Comparison of ENCODE assay signal across 8 mouse cellular contexts in the genomic region with DNA sequence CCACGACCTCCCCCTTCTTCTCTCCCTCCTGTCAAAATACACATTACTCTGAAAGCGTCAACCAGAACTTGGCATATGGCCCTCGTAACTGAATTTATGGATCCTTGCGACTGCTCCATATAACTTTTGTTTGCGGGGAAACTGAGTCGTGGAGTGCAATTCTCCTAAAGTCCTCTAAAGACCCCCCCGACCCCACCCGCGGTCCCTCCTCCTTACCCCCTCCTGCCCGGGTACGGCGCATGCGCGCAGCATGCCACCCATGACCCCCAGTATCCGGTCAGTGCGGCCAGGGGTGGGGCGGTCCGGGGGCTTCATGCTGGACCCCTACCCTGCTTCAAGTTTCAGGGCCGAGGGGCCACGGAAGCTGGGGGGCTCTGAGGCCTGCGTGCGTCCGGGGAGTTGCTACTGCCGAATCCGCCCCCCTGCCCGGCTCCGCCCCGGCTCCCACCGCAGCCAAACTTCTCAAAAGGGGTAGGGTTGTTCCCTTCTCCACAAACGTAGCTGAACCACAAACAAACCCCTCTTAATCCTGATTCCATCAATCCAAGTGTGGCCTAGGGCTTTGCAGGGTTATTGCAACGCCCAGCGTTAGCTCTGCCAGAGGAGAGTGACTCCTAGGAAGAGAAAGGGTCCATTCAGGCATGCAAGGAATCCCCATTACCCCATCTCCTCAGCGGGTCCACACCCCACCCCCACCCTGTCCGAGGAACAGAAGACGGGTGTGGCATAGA. TPM values are rescaled to one million over a fixed set of nuclear protein-coding genes. Genes with fewer than 3 reads are reported as not detected.
DNase-seq lines count a peak whose midpoint lies in the region; ATAC-seq and TF ChIP-seq lines count a peak whose summit lies in the region.

A gene (minus strand): TSS at position 433 of the 731 bp plus-strand sequence.

- H3K4me2 ChIP-seq in heart, postnatal 0 days (ENCODE audit: low read depth, low read length): peak within 1 kb of the TSS; percentile 85
- peak within 1 kb of the TSS; percentile 90 for H3K4me2 ChIP-seq in stomach, embryonic 16.5 days (ENCODE audit: low read depth, low read length)

- H3ac ChIP-seq in C2C12 (ENCODE audit: control insufficient read depth, insufficient read length, low read depth): peak within 1 kb of the TSS; percentile 90

- WGBS in heart, postnatal 0 days: 4% methylated on average over 35 of the region's 35 CpGs
- WGBS in stomach, embryonic 16.5 days: 3% methylated on average over 35 of the region's 35 CpGs

- peak; percentile 88 for DNase-seq in NIH3T3 (ENCODE audit: low read depth)
- DNase-seq in fibroblast of lung, adult 2 months (ENCODE audit: low read depth): peak; percentile 56
- no peak for DNase-seq in heart, postnatal 0 days (ENCODE audit: low spot score)
- DNase-seq in layer of hippocampus, postnatal 25 days (ENCODE audit: extremely low spot score in 1 of 2, low spot score in 1 of 2): no peak
- peak; percentile 39 for DNase-seq in lung, postnatal 25 days (ENCODE audit: low spot score)
- no peak for DNase-seq in thymus, adult 18-20 months

- peaks cover 7% of the 10 kb centered on the region for H3K36me3 ChIP-seq in C2C12 (ENCODE audit: control insufficient read depth, insufficient read depth)
- peaks cover 11% of the 10 kb centered on the region for H3K36me3 ChIP-seq in heart, postnatal 0 days (replicated peaks; ENCODE audit: control insufficient read depth, insufficient read depth, low read length)
- peaks cover 8% of the 10 kb centered on the region; the same call in 1 of the 2 replicates for H3K36me3 ChIP-seq in stomach, embryonic 16.5 days (ENCODE audit: control insufficient read depth, insufficient read depth, low read length)

- peaks cover 7% of the 10 kb centered on the region for H3K79me2 ChIP-seq in C2C12 (ENCODE audit: control insufficient read depth, insufficient read depth)

- H3K4me3 ChIP-seq in C2C12 (ENCODE audit: insufficient read depth, poor library complexity, severe bottlenecking): peak within 1 kb of the TSS; percentile 40
- peak within 1 kb of the TSS; percentile 59 for H3K4me3 ChIP-seq in heart, postnatal 0 days (ENCODE audit: low read depth, low read length)
- H3K4me3 ChIP-seq in stomach, embryonic 16.5 days (replicated peaks; ENCODE audit: low read length): peak within 1 kb of the TSS; percentile 62

- no peaks in the 10 kb centered on the region for H3K27me3 ChIP-seq in C2C12 (ENCODE audit: control insufficient read depth, insufficient read depth, insufficient read length)
- peaks cover 6% of the 10 kb centered on the region for H3K27me3 ChIP-seq in heart, postnatal 0 days (ENCODE audit: control insufficient read depth, insufficient read depth, low read length)
- H3K27me3 ChIP-seq in stomach, embryonic 16.5 days (ENCODE audit: control insufficient read depth, insufficient read depth, low read length): no peaks in the 10 kb centered on the region

- peaks cover 10% of the 10 kb centered on the region for H3K4me1 ChIP-seq in heart, postnatal 0 days (ENCODE audit: control insufficient read depth, insufficient read depth)
- H3K4me1 ChIP-seq in stomach, embryonic 16.5 days (ENCODE audit: control insufficient read depth, insufficient read depth, low read length): peaks cover 29% of the 10 kb centered on the region

- H3K9me3 ChIP-seq in heart, postnatal 0 days (replicated peaks; ENCODE audit: control insufficient read depth, low read length): no peaks in the 10 kb centered on the region
- 0 out of 2 replicates have a peak, but pooled peaks cover 3% of the 10 kb centered on the region for H3K9me3 ChIP-seq in stomach, embryonic 16.5 days (replicated peaks; ENCODE audit: control insufficient read depth, low read length)

- peak within 1 kb of the TSS; percentile 55 for H3K9ac ChIP-seq in heart, postnatal 0 days (replicated peaks; ENCODE audit: low read depth, low read length)
- peak within 1 kb of the TSS; percentile 82 for H3K9ac ChIP-seq in stomach, embryonic 16.5 days (ENCODE audit: low read length)

- no peaks in the 10 kb centered on the region for H3K79me3 ChIP-seq in C2C12 (ENCODE audit: low read depth)

- no peak for TF ChIP-seq EP300 in heart, postnatal 0 days (IDR thresholded peaks at IDR 0.05; ENCODE audit: low read depth)

- ATAC-seq in heart, postnatal 0 days (ENCODE audit: insufficient read depth, low read depth): 0 out of 2 replicates have a peak, but pooled peaks have one; percentile 10
- ATAC-seq in stomach, embryonic 16.5 days (ENCODE audit: insufficient read depth, low FRiP score): peak; percentile 71

- no peak for TF ChIP-seq CTCF in C2C12 (IDR thresholded peaks at IDR 0.05; ENCODE audit: control insufficient read depth, insufficient read depth, insufficient read length)
- TF ChIP-seq CTCF in heart, postnatal 0 days (IDR thresholded peaks at IDR 0.05; ENCODE audit: low read depth): no peak

- H3K27ac ChIP-seq in heart, postnatal 0 days (ENCODE audit: low read depth): peak within 1 kb of the TSS; percentile 59
- peak within 1 kb of the TSS; percentile 96 for H3K27ac ChIP-seq in stomach, embryonic 16.5 days (ENCODE audit: low read length)

TF ChIP-seq in C2C12, 6 proteins besides CTCF, POLR2A, EP300 and RAD21:
- TF ChIP-seq MAX (IDR thresholded peaks at IDR 0.05) (no peak), MYOD1 (IDR thresholded peaks at IDR 0.05; ENCODE audit: control insufficient read depth, insufficient read length, low read depth) (no peak), USF1 (IDR thresholded peaks at IDR 0.05; ENCODE audit: low read depth) (no peak), CEBPB (IDR thresholded peaks at IDR 0.05; ENCODE audit: low read depth) (no peak), MYOG (IDR thresholded peaks at IDR 0.05; ENCODE audit: control insufficient read depth, extremely low read depth, insufficient read length) (no peak), FOSL1 (IDR thresholded peaks at IDR 0.05; ENCODE audit: insufficient read depth, low read length, poor library complexity, severe bottlenecking) (no peak)

RNA-seq across cellular contexts. Expression of the gene that starts here (rescaled TPM):
- polyA plus RNA-seq in C2C12 (2012; fragmentation: generic; extraction: Trizol): 31.8 TPM
- total RNA-seq in heart, postnatal 0 days (2014; rRNA removed; ENCODE audit: low replicate concordance): 20.8 and 44.2 TPM in 2 replicates
- 10.0 and 13.8 TPM in 2 replicates for polyA plus RNA-seq in heart, postnatal 0 days (2015; fragmentation: Nextera tagmentation; extraction: Ambion mirVana)
- 100 to 1,000 TPM; 295 to 338 TPM for total RNA-seq in layer of hippocampus, postnatal 25 days (2021)
- polyA plus RNA-seq in stomach, embryonic 16.5 days (2015; fragmentation: Nextera tagmentation; extraction: Ambion mirVana): 71.3 and 77.0 TPM in 2 replicates

Comparison
In these comparisons a context has a peak if more than half of its experiments do, and no peak if none do; other contexts are left out.
1. DNase-seq: peak in NIH3T3 (single experiment), fibroblast of lung, adult 2 months (single experiment) and lung, postnatal 25 days (single experiment); none in heart, postnatal 0 days (single experiment), layer of hippocampus, postnatal 25 days (0 of 2) and thymus, adult 18-20 months (0 of 2).
2. Peak in every context shown above with its lines, with median percentiles within 50 percentile points of each other: H3K4me3 ChIP-seq.